Mouse (Mus musculus) heart, adult 2 months (tissue): ENCODE data around the gene Ushbp1.

Source experiments
- CTCF ChIP-seq: fragments of 200-600 bp; IDR thresholded peaks from 2 replicates; pipeline ENCODE4 v1.8.1; 2022; ENCODE audit warnings: antibody characterized with exemption, mild to moderate bottlenecking, moderate library complexity
- EP300 ChIP-seq: fragments of 200-500 bp; IDR thresholded peaks from 2 replicates; pipeline ENCODE4 v1.6.1; 2011; ENCODE audit warnings: low read depth, low read length, control low read depth; ENCODE audit not compliant: insufficient read depth
- POLR2A ChIP-seq: fragments of 200-500 bp; IDR thresholded peaks from 2 replicates; pipeline ENCODE4 v1.6.1; 2011; ENCODE audit warnings: mild to moderate bottlenecking, low read depth, low read length, control low read depth; ENCODE audit not compliant: insufficient read depth

DNA sequence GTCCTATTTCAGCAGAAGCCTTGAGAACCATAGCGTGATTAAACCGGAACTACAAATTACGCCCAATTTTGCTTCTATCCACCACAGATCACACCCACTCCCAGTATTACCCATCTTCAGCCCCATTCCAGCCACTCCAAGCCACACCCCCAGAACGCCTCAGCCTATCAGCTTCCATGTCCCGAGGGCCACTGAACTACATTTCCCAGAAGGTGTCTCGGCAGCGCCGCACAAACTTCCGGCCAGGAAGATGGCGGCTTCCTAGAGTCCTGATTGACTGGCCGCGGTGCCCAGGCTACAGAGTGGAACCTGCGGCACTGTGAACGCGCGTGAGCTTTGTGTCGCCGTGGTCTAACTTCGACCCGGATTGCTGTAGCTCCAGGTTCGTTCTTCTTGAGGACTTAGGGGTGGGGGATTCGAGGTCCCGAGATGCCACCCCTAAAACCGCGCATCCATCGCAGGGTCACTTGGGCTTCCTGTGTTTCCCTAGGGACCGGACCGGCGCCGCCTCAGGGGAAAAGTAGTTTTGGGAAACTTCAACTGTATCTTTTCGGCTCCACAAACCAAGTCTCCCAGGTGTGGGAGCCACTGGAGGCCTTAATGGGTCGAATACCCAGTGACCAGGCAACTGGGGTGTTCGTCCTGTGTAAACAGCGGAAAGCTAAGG is 1.2 kb upstream of the Ushbp1 start, which contains the start of gene Babam1:
- TF ChIP-seq POLR2A (peak; percentile 70), CTCF (no peak), EP300 (peak; percentile 11)
